Mouse (Mus musculus): ENCODE measurements around the gene Slc37a1.

The Slc37a1 gene

DNA sequence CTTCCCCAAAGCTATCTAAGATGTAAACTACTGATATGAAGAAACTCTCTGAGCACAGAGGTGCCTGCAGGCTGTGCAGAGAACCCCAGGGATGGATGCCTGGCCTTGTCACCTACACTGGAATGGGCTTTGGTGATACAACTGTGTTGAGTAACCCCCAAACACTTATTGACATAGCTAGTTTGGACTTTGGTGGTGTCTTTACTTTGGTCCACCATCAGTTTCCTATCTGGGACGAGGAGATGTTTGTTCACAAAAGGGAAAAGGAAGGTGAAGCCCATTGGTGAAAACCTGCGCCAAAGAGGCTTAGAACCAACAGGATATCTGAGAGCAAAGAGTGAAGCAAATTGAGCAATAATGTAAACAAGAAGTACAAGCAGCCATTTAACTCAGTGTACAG, 83.6 kb downstream of the Slc37a1 start:
- TF ChIP-seq POU5F1 (IDR thresholded peaks at IDR 0.05; ENCODE audit: borderline replicate concordance, low read length) (no peak), NANOG (IDR thresholded peaks at IDR 0.05; ENCODE audit: borderline replicate concordance, low read length) (no peak), CTCF (conservative IDR thresholded peaks at IDR 0.05; ENCODE audit: low read length) (no peak)
- peaks cover 2% of the 10 kb centered on the region for H3K27me3 ChIP-seq (ENCODE audit: insufficient read depth, low read length)

DNA sequence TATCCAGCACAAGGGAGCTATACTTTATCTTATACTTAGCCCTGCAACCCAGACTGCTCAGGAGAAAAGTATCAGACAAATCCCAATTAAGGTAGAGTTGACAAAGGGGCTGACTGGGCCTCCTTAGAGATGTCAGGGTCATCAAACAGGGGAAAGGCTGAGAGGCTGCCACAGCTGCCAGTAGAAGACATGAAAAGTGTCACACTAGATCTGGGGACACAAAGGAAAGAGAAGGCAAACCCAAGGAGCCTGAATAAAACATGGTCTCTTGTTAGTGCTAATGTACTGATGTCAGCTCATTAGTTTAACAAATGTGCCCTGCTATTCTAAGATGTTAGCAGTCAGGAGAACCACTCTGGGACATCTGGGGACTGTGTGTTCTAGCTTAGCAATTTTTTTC, 84.3 kb downstream of the Slc37a1 start:
- no peak for TF ChIP-seq POU5F1 (IDR thresholded peaks at IDR 0.05; ENCODE audit: borderline replicate concordance, low read length)
- no peak for TF ChIP-seq NANOG (IDR thresholded peaks at IDR 0.05; ENCODE audit: borderline replicate concordance, low read length)
- TF ChIP-seq CTCF (conservative IDR thresholded peaks at IDR 0.05; ENCODE audit: low read length): no peak
- peaks cover 2% of the 10 kb centered on the region for H3K27me3 ChIP-seq (ENCODE audit: insufficient read depth, low read length)
- no peaks in the 10 kb centered on the region for H3K36me3 ChIP-seq (ENCODE audit: insufficient read depth, low read length)
- no peak overlapping the region for H3K4me3 ChIP-seq (replicated peaks; ENCODE audit: low read length)
- no peaks in the 10 kb centered on the region for H3K9me3 ChIP-seq (ENCODE audit: low read length)
- no peaks in the 10 kb centered on the region for H3K4me1 ChIP-seq (replicated peaks; ENCODE audit: low read depth, low read length)

More for the DNA sequence above, 83.6 kb downstream of the Slc37a1 start:
- no peaks in the 10 kb centered on the region for H3K9me3 ChIP-seq (ENCODE audit: low read length)
- no peaks in the 10 kb centered on the region for H3K4me1 ChIP-seq (replicated peaks; ENCODE audit: low read depth, low read length)
- H3K36me3 ChIP-seq (ENCODE audit: insufficient read depth, low read length): no peaks in the 10 kb centered on the region
- H3K4me3 ChIP-seq (replicated peaks; ENCODE audit: low read length): no peak overlapping the region

DNA sequence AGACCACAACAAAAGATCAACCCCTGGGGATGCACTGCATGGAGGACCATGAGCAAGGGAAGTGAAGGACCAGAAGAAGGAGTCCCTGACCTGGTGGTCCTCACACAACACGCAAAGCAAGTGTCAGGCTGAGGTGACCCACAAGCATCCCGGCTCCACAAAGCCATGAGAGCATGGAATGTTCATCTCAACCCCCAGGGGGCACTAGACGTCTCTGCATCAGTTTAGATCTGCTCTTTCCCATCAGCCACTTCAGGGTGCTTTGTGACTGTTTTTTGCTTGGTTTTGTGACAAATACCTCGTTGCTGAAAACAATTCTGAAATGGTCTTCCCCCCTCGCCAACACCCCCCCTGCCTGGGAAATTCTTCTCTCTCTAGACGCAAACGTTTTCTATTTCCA, 91.4 kb downstream of the Slc37a1 start:
- TF ChIP-seq NANOG (IDR thresholded peaks at IDR 0.05; ENCODE audit: borderline replicate concordance, low read length) (no peak), CTCF (conservative IDR thresholded peaks at IDR 0.05; ENCODE audit: low read length) (peak; percentile 65)
- Histone ChIP-seq H3K27me3 (ENCODE audit: insufficient read depth, low read length) (no peaks in the 10 kb centered on the region), H3K4me3 (replicated peaks; ENCODE audit: low read length) (no peak overlapping the region), H3K4me1 (replicated peaks; ENCODE audit: low read depth, low read length) (peaks cover 8% of the 10 kb centered on the region), H3K36me3 (ENCODE audit: insufficient read depth, low read length) (no peaks in the 10 kb centered on the region), H3K9me3 (ENCODE audit: low read length) (no peaks in the 10 kb centered on the region)

DNA sequence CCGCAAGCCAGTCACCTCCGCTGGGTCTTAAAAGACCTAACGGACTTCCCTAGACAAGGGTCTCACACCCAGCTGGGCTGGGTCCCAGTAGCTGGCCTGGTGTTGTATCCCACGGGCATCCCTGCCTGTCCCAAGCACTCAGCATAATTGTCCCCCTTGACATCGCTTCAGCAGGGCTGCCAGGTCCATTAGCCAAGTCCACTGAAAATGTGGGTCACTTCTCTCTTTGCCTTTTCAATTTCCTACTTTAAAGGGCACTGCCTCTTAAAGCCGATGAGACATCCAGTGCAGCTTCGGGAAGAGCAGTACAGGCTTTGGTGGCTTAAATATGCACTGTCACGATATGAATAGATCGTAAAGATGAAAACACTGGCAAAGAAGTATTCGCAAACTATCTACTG, 91.8 kb downstream of the Slc37a1 start:
- Histone ChIP-seq H3K27me3 (ENCODE audit: insufficient read depth, low read length) (no peaks in the 10 kb centered on the region), H3K4me1 (replicated peaks; ENCODE audit: low read depth, low read length) (peaks cover 11% of the 10 kb centered on the region), H3K4me3 (replicated peaks; ENCODE audit: low read length) (no peak overlapping the region), H3K36me3 (ENCODE audit: insufficient read depth, low read length) (no peaks in the 10 kb centered on the region), H3K9me3 (ENCODE audit: low read length) (no peaks in the 10 kb centered on the region)
- TF ChIP-seq POU5F1 (IDR thresholded peaks at IDR 0.05; ENCODE audit: borderline replicate concordance, low read length) (no peak), NANOG (IDR thresholded peaks at IDR 0.05; ENCODE audit: borderline replicate concordance, low read length) (no peak), CTCF (conservative IDR thresholded peaks at IDR 0.05; ENCODE audit: low read length) (no peak)

DNA sequence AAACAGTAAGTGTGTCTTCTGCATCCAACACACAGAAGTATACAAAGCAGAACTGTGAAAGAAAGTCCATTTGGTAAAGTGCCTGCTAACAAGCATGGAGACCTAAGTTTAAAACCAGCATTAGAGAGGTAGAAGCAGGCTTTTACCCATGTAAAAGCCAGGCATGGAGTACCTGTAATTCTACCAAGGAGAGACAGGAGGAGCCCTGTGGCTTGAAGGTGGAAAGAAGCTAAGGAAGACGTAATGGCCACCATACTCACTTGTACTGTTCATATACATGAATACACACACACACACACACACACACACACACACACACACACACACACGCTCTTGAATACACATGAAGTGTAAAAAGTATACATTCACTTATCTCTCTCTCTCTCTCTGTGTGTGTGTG, 92.5 kb downstream of the Slc37a1 start:
- Histone ChIP-seq H3K4me1 (replicated peaks; ENCODE audit: low read depth, low read length) (peaks cover 18% of the 10 kb centered on the region), H3K4me3 (replicated peaks; ENCODE audit: low read length) (no peak overlapping the region), H3K27me3 (ENCODE audit: insufficient read depth, low read length) (no peaks in the 10 kb centered on the region), H3K36me3 (ENCODE audit: insufficient read depth, low read length) (no peaks in the 10 kb centered on the region), H3K9me3 (ENCODE audit: low read length) (no peaks in the 10 kb centered on the region)
- TF ChIP-seq NANOG (IDR thresholded peaks at IDR 0.05; ENCODE audit: borderline replicate concordance, low read length): no peak

GRCm38 (mm10) chr17:31379863-31380262, 93.3 kb downstream of the Slc37a1 start:
- Histone ChIP-seq H3K27me3 (ENCODE audit: insufficient read depth, low read length) (no peaks in the 10 kb centered on the region), H3K4me3 (replicated peaks; ENCODE audit: low read length) (no peak overlapping the region)

DNA sequence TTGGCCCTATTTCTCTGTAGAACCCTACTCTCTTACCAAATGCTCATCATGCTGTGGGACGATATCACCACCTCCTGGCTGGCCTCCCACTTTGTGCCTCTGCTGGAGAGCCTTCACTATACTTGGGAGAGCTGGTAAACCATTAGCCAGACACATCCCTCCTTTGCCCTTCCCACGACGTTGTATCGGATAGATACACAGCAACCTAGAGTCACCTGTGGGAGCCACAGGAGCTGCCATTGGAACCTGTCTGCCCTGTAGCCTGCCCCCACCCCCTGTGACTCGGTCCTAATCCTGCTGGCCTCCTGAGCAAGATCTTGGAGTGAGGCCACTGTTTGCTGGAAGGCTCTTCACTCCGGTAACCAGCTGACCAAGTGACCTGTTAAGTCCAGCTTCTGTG, 96.7 kb downstream of the Slc37a1 start:
- Histone ChIP-seq H3K27me3 (ENCODE audit: insufficient read depth, low read length) (peaks cover 19% of the 10 kb centered on the region), H3K4me3 (replicated peaks; ENCODE audit: low read length) (no peak overlapping the region), H3K36me3 (ENCODE audit: insufficient read depth, low read length) (no peaks in the 10 kb centered on the region), H3K9me3 (ENCODE audit: low read length) (no peaks in the 10 kb centered on the region), H3K4me1 (replicated peaks; ENCODE audit: low read depth, low read length) (peaks cover 50% of the 10 kb centered on the region)
- TF ChIP-seq NANOG (IDR thresholded peaks at IDR 0.05; ENCODE audit: borderline replicate concordance, low read length) (no peak), POU5F1 (IDR thresholded peaks at IDR 0.05; ENCODE audit: borderline replicate concordance, low read length) (no peak), CTCF (conservative IDR thresholded peaks at IDR 0.05; ENCODE audit: low read length) (no peak)

More at GRCm38 (mm10) chr17:31379863-31380262, 93.3 kb downstream of the Slc37a1 start:
- Histone ChIP-seq H3K9me3 (ENCODE audit: low read length) (no peaks in the 10 kb centered on the region), H3K4me1 (replicated peaks; ENCODE audit: low read depth, low read length) (peaks cover 26% of the 10 kb centered on the region), H3K36me3 (ENCODE audit: insufficient read depth, low read length) (no peaks in the 10 kb centered on the region)
- TF ChIP-seq CTCF (conservative IDR thresholded peaks at IDR 0.05; ENCODE audit: low read length) (no peak), NANOG (IDR thresholded peaks at IDR 0.05; ENCODE audit: borderline replicate concordance, low read length) (no peak), POU5F1 (IDR thresholded peaks at IDR 0.05; ENCODE audit: borderline replicate concordance, low read length) (no peak)

- H3K36me3 ChIP-seq (ENCODE audit: insufficient read depth, low read length): no peaks in the 10 kb centered on the region; the same call in 1 of the 2 replicates
- peaks cover 48% of the 10 kb centered on the region for H3K4me1 ChIP-seq (replicated peaks; ENCODE audit: low read depth, low read length)
- H3K9me3 ChIP-seq (ENCODE audit: low read length): no peaks in the 10 kb centered on the region
- peak overlapping the region; percentile 48 for H3K4me3 ChIP-seq (replicated peaks; ENCODE audit: low read length)
- TF ChIP-seq POU5F1 (IDR thresholded peaks at IDR 0.05; ENCODE audit: borderline replicate concordance, low read length): no peak
- TF ChIP-seq CTCF (conservative IDR thresholded peaks at IDR 0.05; ENCODE audit: low read length): no peak
- no peak for TF ChIP-seq NANOG (IDR thresholded peaks at IDR 0.05; ENCODE audit: borderline replicate concordance, low read length)
- H3K27me3 ChIP-seq (ENCODE audit: insufficient read depth, low read length): peaks cover 26% of the 10 kb centered on the region
Measured at GRCm38 (mm10) chr17:31384968-31385627, 98.5 kb downstream of the Slc37a1 start.
